Mouse (Mus musculus) embryonic facial prominence, embryonic 10.5 days (tissue): ENCODE results near the gene Tent5a. TPM values are rescaled to one million over a fixed set of nuclear protein-coding genes. Genes with fewer than 3 reads are reported as not detected.

ENCODE experiments used
- DNase-seq: peaks from one replicate; pipeline ENCODE4 v3.0.0-alpha.2; 2017; ENCODE audit warnings: low spot score
- H3K27ac ChIP-seq: fragments of 300-500 bp; sonication (generic); replicated peaks from 2 replicates; pipeline ENCODE4 v1.5.1; 2016; ENCODE audit warnings: mild to moderate bottlenecking
- H3K27me3 ChIP-seq: fragments of 300-500 bp; sonication (generic); replicated peaks from 2 replicates; pipeline ENCODE4 v1.6.1; 2016; ENCODE audit warnings: low read depth, mild to moderate bottlenecking; ENCODE audit not compliant: poor library complexity, severe bottlenecking
- H3K36me3 ChIP-seq: fragments of 300-500 bp; sonication (generic); replicated peaks from 2 replicates; pipeline ENCODE4 v1.6.1; 2016; ENCODE audit warnings: mild to moderate bottlenecking, moderate library complexity
- H3K4me1 ChIP-seq: fragments of 300-500 bp; sonication (generic); 2 replicates; pipeline ENCODE4 v1.6.1; 2016
- H3K4me3 ChIP-seq: fragments of 300-500 bp; sonication (generic); 2 replicates; pipeline ENCODE4 v1.5.1; 2016; ENCODE audit warnings: mild to moderate bottlenecking, moderate library complexity
- H3K9me3 ChIP-seq: fragments of 300-500 bp; sonication (generic); 2 replicates; pipeline ENCODE4 v1.6.1; 2016; ENCODE audit warnings: mild to moderate bottlenecking
- WGBS: fragments of 180-500 bp; shearing (Covaris S2); methylation state at CpG from one replicate; pipeline ENCODE4 v1.1.7; 2016; 5-methylcytosine and 5-hydroxymethylcytosine counted together
- polyA plus RNA-seq: library from polyadenylated mRNA; unstranded; fragments of >200 nt; fragmentation: Nextera tagmentation; extraction: Ambion mirVana; gene quantifications from 2 replicates; pipeline ENCODE4 v1.2.1, GENCODE M21; 2016

The Tent5a gene
- 0.92 and 1.5 TPM in 2 replicates for polyA plus RNA-seq

GRCm38 (mm10) chr9:85327242-85328211 lies at the start of gene Tent5a:
TSS of gene Tent5a (minus strand) at chr9:85327348.
- peaks cover 17% of the 10 kb centered on the region for H3K4me1 ChIP-seq
- H3K27me3 ChIP-seq, result peaks cover 38% of the 10 kb centered on the region
- no peaks in the 10 kb centered on the region for H3K36me3 ChIP-seq
- under 1% methylated on average over 72 of the region's 72 CpGs for WGBS
- peak within 1 kb of the TSS; percentile 80 for H3K4me3 ChIP-seq
- H3K27ac ChIP-seq, result peak within 1 kb of the TSS; percentile 67
- peak; percentile 86 for DNase-seq
- no peaks in the 10 kb centered on the region for H3K9me3 ChIP-seq

DNA sequence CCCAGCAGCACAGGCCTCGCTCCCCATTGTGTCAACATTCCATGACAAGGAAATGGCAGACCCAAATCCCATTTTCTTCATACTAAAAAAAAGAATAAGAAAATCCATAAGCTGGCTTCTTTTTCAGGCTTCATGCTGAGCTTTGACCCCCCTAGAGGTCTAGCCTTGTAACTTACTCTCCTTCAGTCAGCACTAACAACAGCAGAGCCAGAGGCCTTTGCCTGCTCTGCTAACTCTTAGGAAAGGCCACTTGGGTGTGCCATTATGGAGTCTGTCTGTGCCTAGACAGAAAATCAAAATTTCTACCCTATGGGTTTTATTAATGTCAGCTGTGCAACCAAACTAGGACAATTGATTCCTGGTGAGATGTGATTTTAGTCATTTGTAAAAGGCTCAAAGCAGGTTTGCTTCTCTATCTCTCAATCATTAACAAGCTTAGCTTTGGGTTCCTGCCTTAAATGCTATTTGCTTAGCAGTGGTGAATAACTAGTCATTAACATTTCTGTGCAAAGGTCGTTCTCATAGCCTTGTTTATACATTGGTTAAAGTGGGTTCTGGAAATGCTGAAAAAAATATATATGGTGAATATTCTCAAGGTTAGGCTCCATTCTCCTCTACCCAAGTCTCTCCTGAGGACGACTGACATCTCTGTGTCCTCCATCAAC lies 49.6 kb upstream of the Tent5a start:
- Histone ChIP-seq H3K9me3 (no peaks in the 10 kb centered on the region), H3K4me3 (no peak overlapping the region), H3K27me3 (no peaks in the 10 kb centered on the region), H3K36me3 (no peaks in the 10 kb centered on the region), H3K4me1 (no peaks in the 10 kb centered on the region), H3K27ac (no peak overlapping the region)
- no peak for DNase-seq
- WGBS, result 85% methylated on average over 3 of the region's 3 CpGs

- H3K36me3 ChIP-seq, result no peaks in the 10 kb centered on the region
- 84% methylated on average over 4 of the region's 4 CpGs for WGBS
- H3K9me3 ChIP-seq, result no peaks in the 10 kb centered on the region
- H3K4me1 ChIP-seq, result no peaks in the 10 kb centered on the region
- H3K4me3 ChIP-seq, result no peak overlapping the region
- H3K27me3 ChIP-seq, result no peaks in the 10 kb centered on the region
- no peak overlapping the region for H3K27ac ChIP-seq
- DNase-seq, result no peak
These were observed 48.0 kb upstream of the Tent5a start for GRCm38 (mm10) chr9:85375152-85375551.

DNA sequence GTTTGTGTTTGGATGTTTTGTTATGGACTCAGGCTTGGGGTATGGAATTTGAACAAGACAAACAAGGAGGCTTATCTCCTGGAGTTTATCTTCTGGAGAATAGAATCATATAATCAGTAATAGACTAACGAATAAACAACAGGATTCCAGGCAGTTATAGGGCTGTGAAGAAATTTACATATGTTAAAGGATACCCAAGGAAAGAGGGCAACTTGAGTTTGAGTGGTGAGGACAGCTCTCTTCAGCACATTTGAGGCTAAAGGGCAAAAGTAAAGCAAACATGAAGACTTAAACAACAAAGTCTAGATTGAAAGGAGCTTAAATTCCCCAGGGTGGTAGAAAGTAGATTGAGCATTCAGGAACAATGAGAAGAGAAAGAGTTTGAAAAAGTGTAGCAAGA lies 44.9 kb upstream of the Tent5a start:
- Histone ChIP-seq H3K27ac (no peak overlapping the region), H3K4me3 (no peak overlapping the region), H3K27me3 (no peaks in the 10 kb centered on the region), H3K9me3 (no peaks in the 10 kb centered on the region), H3K36me3 (no peaks in the 10 kb centered on the region), H3K4me1 (no peaks in the 10 kb centered on the region)
- DNase-seq, result no peak
- WGBS, result 61% methylated on average over 1 of the region's 1 CpGs

- Histone ChIP-seq H3K36me3 (no peaks in the 10 kb centered on the region), H3K27me3 (no peaks in the 10 kb centered on the region), H3K27ac (no peak overlapping the region), H3K4me1 (no peaks in the 10 kb centered on the region), H3K4me3 (no peak overlapping the region), H3K9me3 (no peaks in the 10 kb centered on the region)
- DNase-seq, result no peak
- WGBS, result 88% methylated on average over 5 of the region's 5 CpGs
These were observed 42.4 kb upstream of the Tent5a start for GRCm38 (mm10) chr9:85369512-85369911.

DNA sequence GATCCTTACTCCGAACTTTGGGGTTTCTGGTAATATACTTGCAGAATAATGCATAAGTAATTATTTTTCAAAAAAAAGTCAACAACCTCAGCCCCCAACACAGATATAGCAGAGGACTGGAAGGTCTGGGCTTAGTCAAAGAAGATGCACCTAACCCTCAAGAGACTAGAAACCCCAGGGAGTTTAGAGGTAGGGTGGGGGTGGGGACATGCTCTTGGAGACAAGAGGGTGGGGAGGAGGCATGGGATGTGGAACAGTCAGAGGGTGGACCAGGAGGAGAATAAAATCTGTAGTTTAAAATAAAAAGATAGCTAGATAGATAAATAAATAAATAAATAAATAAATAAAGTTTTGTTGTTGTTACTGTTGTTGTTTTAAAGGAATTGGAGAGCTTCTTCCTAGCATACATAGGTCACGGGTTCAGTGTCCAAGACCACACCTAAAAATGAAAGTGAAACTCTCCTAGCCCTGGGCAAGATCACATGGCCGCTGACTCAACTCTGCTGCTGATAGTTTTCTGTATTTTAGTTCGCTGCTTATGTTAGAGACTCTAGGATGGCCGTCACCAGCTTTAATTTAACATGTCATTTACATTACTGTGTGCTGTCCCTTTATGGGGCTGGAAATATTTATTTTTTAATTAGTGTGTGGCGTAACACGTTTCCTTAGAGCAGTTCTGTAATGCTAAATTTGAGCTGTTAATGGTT lies 30.2 kb upstream of the Tent5a start:
- H3K27ac ChIP-seq, result no peak overlapping the region
- DNase-seq, result no peak
- H3K9me3 ChIP-seq, result no peaks in the 10 kb centered on the region
- no peaks in the 10 kb centered on the region for H3K27me3 ChIP-seq
- H3K4me1 ChIP-seq, result no peaks in the 10 kb centered on the region
- WGBS, result 88% methylated on average over 7 of the region's 7 CpGs
- no peaks in the 10 kb centered on the region for H3K36me3 ChIP-seq
- no peak overlapping the region for H3K4me3 ChIP-seq

DNA sequence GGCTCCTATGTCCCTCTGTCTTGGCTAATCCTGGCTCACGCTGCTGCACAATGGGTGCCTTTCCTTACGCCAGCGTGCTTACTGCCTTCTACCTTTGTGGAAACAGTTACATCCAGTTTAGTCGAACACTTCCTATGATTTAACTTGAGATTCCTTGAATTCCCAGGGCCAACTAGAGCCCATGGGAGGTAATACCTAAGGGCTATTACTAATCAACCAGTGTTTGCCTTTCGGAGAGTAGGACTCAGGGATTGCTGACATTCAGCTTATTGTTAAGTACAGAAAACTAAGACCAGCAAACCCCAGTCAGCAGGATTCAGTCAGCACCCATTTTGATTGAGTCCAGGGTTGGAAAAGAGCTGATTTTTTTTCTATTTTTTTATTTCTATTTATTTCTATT lies 28.4 kb upstream of the Tent5a start:
- no peaks in the 10 kb centered on the region for H3K36me3 ChIP-seq
- H3K4me3 ChIP-seq, result no peak overlapping the region
- H3K4me1 ChIP-seq, result no peaks in the 10 kb centered on the region
- 66% methylated on average over 5 of the region's 5 CpGs for WGBS
- H3K27me3 ChIP-seq, result no peaks in the 10 kb centered on the region
- no peaks in the 10 kb centered on the region for H3K9me3 ChIP-seq
- DNase-seq, result no peak
- no peak overlapping the region for H3K27ac ChIP-seq

DNA sequence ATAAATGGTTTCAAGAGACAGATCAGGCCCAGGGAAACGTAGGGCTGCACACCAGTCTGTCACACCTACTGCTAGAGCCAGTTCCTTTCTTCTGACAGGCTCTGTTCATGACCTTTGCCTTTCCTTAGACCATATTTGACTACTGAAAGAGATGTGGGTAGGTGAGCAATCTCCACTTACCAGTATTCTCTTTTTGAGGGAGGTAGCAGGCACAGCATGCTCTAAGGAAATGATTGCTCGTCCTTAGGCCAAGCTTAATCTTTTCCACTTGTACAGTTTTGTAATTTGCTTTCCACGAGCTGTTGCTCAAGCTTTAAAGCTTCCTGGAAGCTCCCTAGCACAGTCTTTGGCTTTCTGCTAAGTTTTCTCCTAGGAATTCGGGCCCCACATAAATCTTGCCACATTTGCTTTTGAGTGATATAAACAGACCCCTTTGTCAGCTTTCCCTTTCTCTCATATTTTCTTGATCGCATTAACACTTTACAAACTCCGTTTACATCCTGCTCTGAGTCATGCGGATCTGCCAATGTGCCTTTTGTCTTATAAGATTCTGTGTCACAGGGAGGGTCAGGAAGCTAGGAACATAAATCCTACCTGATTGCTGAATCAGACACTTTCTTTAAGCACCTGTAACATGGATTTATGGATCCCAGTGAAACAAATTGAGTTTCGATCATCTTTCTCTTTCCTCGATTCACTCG lies 20.8 kb upstream of the Tent5a start:
- no peaks in the 10 kb centered on the region for H3K9me3 ChIP-seq
- H3K27ac ChIP-seq, result no peak overlapping the region
- DNase-seq, result no peak
- no peaks in the 10 kb centered on the region for H3K36me3 ChIP-seq
- H3K27me3 ChIP-seq, result no peaks in the 10 kb centered on the region
- 87% methylated on average over 10 of the region's 10 CpGs for WGBS
- no peak overlapping the region for H3K4me3 ChIP-seq
- no peaks in the 10 kb centered on the region for H3K4me1 ChIP-seq

DNA sequence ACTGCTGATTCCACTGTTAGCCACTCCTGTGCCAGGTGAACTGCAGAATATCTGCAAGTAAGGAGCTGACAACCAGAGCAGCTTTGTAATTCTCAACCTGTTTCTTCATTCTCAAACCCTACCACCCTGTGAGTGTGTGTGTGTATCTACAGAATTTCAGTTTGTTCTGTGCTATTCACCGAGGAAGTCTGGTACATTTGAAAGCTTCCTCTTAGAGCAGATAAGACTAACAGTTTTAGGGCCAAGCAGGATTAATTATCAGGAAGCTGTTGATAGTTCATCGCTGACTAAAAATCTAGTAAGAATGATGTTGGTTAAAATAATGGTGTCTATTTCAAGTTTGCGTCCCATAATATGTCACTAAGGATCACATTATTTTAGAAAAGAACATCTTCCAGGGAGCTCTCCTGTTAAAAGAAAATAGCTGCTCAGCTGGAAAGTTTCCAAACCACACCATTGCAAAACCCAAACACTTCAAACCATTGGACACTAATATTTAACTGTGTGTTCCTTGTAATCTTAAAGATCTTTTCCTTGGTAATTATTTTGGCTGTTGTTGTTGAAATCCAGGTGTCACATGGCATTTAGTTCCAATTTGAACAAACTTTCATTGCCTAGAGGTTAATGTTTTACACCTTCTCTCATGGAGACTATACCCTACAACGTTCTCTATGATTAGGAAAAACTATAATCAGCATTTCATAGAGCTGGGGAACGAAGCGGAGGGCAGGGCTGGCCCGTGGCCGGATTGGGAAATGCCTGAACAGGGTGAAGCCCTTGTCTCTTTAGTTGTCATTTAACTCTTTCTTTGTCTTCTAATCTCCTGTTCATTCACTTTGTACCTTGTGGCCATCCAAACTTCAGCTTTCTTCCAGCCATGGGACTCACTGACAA lies 16.0 kb upstream of the Tent5a start:
- H3K36me3 ChIP-seq, result no peaks in the 10 kb centered on the region
- H3K27ac ChIP-seq, result no peak overlapping the region
- H3K4me3 ChIP-seq, result no peak overlapping the region
- no peak for DNase-seq
- H3K9me3 ChIP-seq, result no peaks in the 10 kb centered on the region
- WGBS, result 87% methylated on average over 8 of the region's 8 CpGs
- no peaks in the 10 kb centered on the region for H3K27me3 ChIP-seq
- H3K4me1 ChIP-seq, result no peaks in the 10 kb centered on the region

DNA sequence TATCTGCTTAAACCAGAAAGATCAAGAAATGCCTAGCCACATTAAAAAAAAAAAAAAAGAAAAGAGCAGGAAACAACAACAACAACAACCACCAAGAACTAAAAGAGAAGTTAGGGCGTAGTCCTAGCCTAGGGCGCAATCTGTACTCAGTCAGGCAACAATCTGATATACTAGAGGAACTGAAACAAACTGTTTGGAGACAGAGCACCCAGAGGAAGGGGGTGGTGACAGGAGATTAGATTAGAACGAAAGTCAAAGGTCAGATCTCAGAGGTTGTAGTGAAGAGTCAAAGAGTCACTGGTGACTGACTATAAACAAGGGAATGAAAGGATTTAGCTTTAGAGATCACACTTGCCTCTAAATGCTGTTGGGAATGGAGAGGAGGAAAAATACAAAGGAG lies 13.2 kb upstream of the Tent5a start:
- Histone ChIP-seq H3K27ac (no peak overlapping the region), H3K9me3 (no peaks in the 10 kb centered on the region), H3K4me3 (no peak overlapping the region), H3K4me1 (no peaks in the 10 kb centered on the region), H3K36me3 (no peaks in the 10 kb centered on the region), H3K27me3 (no peaks in the 10 kb centered on the region)
- DNase-seq, result no peak
- 55% methylated on average over 3 of the region's 3 CpGs for WGBS

DNA sequence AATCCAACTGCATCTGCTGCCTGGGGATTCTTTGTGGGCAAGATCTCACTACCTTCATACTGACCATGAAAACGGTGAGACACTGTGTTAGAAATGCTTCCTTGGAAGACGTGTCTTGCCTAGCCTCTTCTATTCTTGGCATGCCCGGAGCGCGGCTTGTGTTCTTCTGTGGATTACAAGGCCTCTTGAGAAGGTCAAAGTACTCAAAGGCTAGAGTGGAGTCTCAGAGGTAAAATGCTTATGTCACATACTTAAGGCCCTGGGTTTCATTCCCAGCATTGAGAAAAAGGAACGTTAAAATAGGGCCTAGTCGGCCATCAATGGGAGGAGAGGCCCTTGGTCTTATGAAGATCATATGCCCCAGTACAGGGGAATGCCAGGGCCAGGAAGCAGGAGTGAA lies 8.9 kb upstream of the Tent5a start:
- H3K27ac ChIP-seq, result no peak overlapping the region
- WGBS, result 87% methylated on average over 7 of the region's 7 CpGs
- H3K4me1 ChIP-seq, result no peaks in the 10 kb centered on the region
- H3K27me3 ChIP-seq, result no peaks in the 10 kb centered on the region
- no peaks in the 10 kb centered on the region for H3K36me3 ChIP-seq
- H3K4me3 ChIP-seq, result no peak overlapping the region
- no peak for DNase-seq
- H3K9me3 ChIP-seq, result no peaks in the 10 kb centered on the region
